Mouse (Mus musculus) forebrain, embryonic 11.5 days (tissue): ENCODE measurements at regions not wholly inside any gene's neighbourhood (a gene's known extent, or its start where the extent isn't known, plus 50 kb on each side); places are given as distances from the start of the nearest gene placed in this dataset.

ENCODE experiments used
- ATAC-seq: fragments of 200-750 bp; cut with Nextera tagmentation; replicated peaks from 2 replicates; pipeline ENCODE4 v1.8.0; 2017; ENCODE audit warnings: moderate TSS enrichment; ENCODE audit not compliant: low FRiP score
- DNase-seq: peaks from one replicate; pipeline ENCODE4 v3.0.0-alpha.2; 2017; ENCODE audit warnings: low spot score
- H3K27ac ChIP-seq: fragments of 300-500 bp; sonication (generic); 2 replicates; pipeline ENCODE4 v1.5.1; 2014; ENCODE audit warnings: low read depth, low read length
- H3K27me3 ChIP-seq: fragments of 300-500 bp; sonication (generic); 2 replicates; pipeline ENCODE4 v1.6.1; 2014; ENCODE audit warnings: mild to moderate bottlenecking, low read length, mixed read lengths; ENCODE audit not compliant: control insufficient read depth, insufficient read depth
- H3K36me3 ChIP-seq: fragments of 300-500 bp; sonication (generic); 2 replicates; pipeline ENCODE4 v1.6.1; 2014; ENCODE audit warnings: mild to moderate bottlenecking, low read length, moderate library complexity, mixed read lengths; ENCODE audit not compliant: control insufficient read depth, insufficient read depth
- H3K4me1 ChIP-seq: fragments of 300-500 bp; sonication (generic); replicated peaks from 2 replicates; pipeline ENCODE4 v1.6.1; 2014; ENCODE audit warnings: low read length, mixed read lengths; ENCODE audit not compliant: control insufficient read depth, insufficient read depth
- H3K4me2 ChIP-seq: fragments of 300-500 bp; sonication (generic); 2 replicates; pipeline ENCODE4 v1.6.1; 2014; ENCODE audit warnings: low read depth, mild to moderate bottlenecking, low read length, moderate library complexity, mixed read lengths; ENCODE audit not compliant: severe bottlenecking
- H3K4me3 ChIP-seq: fragments of 300-500 bp; sonication (generic); 2 replicates; pipeline ENCODE4 v1.5.1; 2014; ENCODE audit warnings: low read depth, low read length
- H3K9ac ChIP-seq: fragments of 300-500 bp; sonication (generic); 2 replicates; pipeline ENCODE4 v1.6.1; 2014; ENCODE audit warnings: low read length
- H3K9me3 ChIP-seq: fragments of 300-500 bp; sonication (generic); 2 replicates; pipeline ENCODE4 v1.6.1; 2016; ENCODE audit warnings: low read length, mixed read lengths; ENCODE audit not compliant: control insufficient read depth
- WGBS: fragments of 180-500 bp; shearing (Covaris S2); extraction: QIAGEN DNeasy Blood & Tissue Kit; methylation state at CpG from one replicate; pipeline ENCODE4 v1.1.7; 2014; 5-methylcytosine and 5-hydroxymethylcytosine counted together

GRCm38 (mm10) chr4:90734856-90735255, 516.2 kb downstream of the Zfp352 start:
- no peak for DNase-seq
- Histone ChIP-seq H3K9me3 (no peaks in the 10 kb centered on the region), H3K9ac (no peak overlapping the region), H3K27ac (no peak overlapping the region), H3K4me3 (no peak overlapping the region), H3K4me1 (no peaks in the 10 kb centered on the region), H3K27me3 (no peaks in the 10 kb centered on the region), H3K36me3 (no peaks in the 10 kb centered on the region), H3K4me2 (no peak overlapping the region)
- no peak for ATAC-seq
- WGBS, result 79% methylated on average over 1 of the region's 1 CpGs

GRCm38 (mm10) chr4:90744106-90744505, 525.5 kb downstream of the Zfp352 start:
- DNase-seq, result no peak
- ATAC-seq, result no peak
- H3K4me1 ChIP-seq, result no peaks in the 10 kb centered on the region

More at GRCm38 (mm10) chr4:90744106-90744505, 525.5 kb downstream of the Zfp352 start:
- Histone ChIP-seq H3K4me2 (no peak overlapping the region), H3K36me3 (no peaks in the 10 kb centered on the region), H3K9me3 (no peaks in the 10 kb centered on the region), H3K27ac (no peak overlapping the region), H3K27me3 (no peaks in the 10 kb centered on the region), H3K4me3 (no peak overlapping the region), H3K9ac (no peak overlapping the region)
- 26% methylated on average over 1 of the region's 1 CpGs for WGBS
